Mouse (Mus musculus) bone marrow macrophage, adult 2 months (primary cell): ENCODE measurements around the gene Nkx2-2.

Source experiments
- CTCF ChIP-seq: IDR thresholded peaks from 2 replicates; pipeline ENCODE4 v1.5.1; 2012; ENCODE audit warnings: low read depth, mild to moderate bottlenecking, low read length, moderate library complexity
- POLR2A ChIP-seq: IDR thresholded peaks from 2 replicates; pipeline ENCODE4 v1.6.1; 2012; ENCODE audit warnings: mild to moderate bottlenecking, low read depth, low read length, borderline replicate concordance

- TF ChIP-seq POLR2A = no peak
- no peak for TF ChIP-seq CTCF
Measured at GRCm38 (mm10) chr2:147205076-147205615, 11.1 kb upstream of the Nkx2-2 start.
